Mouse (Mus musculus): Measurements from ENCODE around the gene Mapkapk3.
A peak's percentile ranks its signal among the peaks of the same experiment; 100 is the strongest.

Gene Mapkapk3

DNA sequence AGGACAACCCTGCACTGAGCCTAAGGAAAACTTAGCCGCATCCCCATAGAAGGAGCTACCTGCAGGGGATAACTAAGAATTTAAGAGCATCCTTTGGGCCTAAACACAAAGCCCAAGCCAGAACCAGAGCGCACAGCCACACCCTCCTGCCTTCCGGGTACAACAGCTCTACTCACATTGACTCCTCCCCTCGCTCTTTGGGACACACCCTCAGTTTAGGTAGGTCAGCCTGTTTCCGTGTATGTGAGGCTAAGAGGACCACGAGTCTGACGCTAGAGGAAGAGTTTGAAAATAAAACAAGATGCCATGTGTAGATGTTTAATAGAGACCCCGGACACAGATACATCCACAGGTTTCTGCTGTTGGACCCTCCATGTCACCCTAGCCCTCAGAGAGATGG, 966 bp downstream of the Mapkapk3 start:
- no peak for DNase-seq (ENCODE audit: low read depth, low spot score)

DNA sequence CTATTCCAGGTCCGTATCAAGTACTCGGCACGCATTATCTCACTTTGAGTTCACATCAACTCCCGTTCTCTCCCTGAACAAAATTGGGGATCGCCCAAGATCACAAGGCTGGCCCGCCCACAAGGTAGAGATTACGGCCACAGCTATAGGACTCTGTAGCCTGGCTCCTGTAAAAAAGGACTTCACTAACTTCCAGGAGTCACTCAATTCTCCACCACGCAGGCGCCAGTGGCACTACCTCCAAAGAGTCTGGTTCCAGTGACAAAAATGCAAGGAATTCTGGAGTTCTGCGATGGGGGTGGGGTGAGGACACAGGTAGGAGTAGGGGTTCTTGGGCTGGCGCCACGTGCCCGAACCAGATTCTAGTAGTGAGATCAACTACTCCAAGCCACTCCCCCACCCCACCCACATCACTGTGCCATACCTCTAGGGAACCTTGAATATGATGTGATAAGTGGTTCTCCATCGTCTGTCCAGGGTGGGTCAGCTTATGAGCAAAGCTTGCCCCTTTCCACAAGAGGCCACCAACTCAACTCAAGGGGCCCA, 1.5 kb downstream of the Mapkapk3 start:
- DNase-seq (ENCODE audit: low read depth, low spot score) = no peak

DNA sequence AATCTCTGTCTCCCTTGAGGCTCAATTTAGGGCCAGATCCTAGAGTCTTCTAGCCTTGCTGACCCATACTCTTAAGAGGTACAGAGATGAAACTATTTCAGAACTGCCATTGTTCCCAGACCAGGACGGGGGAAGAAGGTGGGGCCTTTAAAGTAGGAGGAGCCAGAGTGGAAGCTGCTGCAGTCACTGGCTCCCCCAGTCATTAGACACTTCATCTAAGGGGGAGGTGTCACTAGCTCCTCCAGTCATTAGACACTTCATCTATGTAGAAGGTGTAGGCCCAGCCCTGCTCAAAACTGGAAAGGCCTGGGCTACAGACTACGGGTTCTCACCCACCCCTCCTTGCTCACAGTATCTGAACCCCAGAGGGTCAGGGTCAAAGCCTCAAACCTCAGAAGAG, 2.4 kb downstream of the Mapkapk3 start:
- no peak for DNase-seq (ENCODE audit: low read depth, low spot score)

DNA sequence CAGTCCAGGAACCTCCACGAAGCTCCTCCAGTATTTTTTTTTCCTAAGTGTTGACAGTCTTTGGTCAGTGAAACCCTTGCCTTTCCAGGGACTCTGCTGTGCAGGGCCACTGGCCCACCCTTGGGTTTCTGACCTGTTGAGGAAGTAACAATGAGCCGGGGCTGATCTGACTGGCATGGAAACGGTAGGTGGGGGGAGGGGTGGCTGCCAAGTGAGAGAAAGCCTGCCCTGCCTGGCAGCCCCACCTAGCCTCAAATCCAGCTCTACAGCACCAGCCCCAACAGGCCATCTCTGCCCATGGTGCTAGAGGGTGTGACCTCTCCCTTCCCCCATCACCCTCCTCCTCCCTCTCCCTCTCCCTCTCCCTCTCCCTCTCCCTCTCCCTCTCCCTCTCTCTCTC, 4.7 kb downstream of the Mapkapk3 start:
- DNase-seq (ENCODE audit: low read depth, low spot score) = no peak

DNA sequence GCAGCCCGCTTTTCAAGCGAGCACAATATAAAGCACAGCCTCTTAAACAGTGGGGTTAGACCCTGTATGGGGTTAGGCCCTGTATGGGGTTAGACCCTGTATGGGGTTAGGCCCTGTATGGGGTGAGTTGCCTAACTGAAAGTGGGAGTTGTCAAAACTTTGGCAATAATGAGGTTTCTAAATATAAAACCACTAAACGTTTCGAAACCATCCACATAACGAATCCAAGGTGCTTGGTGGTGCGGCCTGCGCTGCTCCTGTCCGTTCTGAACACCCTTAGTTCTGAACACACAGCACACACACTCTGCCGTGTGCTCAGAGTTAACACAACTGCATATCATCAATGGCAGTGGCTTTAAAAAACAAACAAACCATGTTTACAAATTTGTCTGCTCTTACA, 6.7 kb downstream of the Mapkapk3 start:
- DNase-seq (ENCODE audit: low read depth, low spot score) = no peak

DNA sequence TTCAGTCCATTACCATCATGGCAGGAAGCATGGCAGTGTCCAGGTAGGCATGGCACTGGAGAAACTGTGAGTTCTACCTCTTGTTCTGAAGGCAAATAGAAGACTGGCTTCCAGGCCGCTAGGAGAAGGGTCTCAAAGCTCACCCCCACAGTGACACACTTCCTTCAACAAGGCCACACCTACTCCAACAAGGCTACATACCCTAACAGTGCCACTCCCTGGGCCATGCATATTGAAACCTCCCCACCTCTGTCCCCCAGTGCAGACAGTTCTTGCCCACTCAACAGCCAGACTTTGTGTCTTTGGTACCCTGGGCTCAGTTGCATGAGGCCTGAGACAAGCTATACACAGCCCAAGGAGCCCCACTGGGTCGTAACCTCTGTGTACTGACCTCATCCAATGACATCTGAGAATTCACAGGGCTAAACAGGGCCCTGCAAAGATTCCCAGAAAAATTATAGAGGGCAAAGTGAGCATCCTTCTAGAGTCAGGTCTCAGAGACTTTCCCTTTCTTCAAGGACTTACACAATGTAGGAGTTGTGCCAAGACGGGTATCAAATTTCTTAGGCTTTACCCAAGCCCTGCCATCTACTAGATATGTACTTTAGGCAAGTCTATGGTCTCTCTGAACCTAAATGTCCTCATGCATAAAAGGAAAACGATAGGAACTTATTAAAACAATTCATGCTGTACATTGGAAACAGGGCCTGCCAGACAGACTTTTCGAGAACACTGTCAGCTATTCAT, 8.3 kb downstream of the Mapkapk3 start:
- DNase-seq (ENCODE audit: low read depth, low spot score) = no peak

DNA sequence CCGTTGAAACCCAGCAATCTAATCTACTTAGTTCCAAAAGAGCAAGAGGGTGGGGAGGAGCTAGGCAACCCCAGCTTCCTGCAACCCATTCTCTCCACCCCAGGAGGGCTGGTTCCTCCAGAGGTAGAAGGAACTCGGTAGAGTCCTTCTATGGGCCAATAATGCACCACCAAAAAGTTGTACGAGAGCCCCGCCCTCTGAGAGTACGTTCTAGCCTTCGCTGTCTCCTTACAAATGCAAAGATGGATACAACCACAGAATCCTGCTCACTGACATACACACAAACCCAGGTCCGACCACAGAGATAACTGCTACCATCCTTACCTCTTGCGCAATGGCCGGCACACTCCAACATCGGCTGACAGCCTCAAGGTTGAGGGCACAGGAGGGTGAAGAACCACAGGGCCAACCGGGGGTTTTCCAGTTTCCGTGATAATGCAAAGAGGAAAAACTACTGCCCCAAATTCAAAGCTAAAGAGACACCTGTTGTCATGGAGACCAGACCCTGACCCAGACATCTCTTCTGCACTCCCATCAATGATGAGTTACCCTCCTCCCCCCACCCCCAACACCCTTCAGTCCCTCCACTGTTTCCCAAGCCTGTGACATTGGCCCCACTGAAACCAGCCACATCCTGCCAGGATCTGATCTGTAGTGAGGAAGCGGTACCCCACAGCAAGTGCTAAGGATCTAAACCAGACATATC, 9.2 kb downstream of the Mapkapk3 start:
- no peak for DNase-seq (ENCODE audit: low read depth, low spot score)

DNA sequence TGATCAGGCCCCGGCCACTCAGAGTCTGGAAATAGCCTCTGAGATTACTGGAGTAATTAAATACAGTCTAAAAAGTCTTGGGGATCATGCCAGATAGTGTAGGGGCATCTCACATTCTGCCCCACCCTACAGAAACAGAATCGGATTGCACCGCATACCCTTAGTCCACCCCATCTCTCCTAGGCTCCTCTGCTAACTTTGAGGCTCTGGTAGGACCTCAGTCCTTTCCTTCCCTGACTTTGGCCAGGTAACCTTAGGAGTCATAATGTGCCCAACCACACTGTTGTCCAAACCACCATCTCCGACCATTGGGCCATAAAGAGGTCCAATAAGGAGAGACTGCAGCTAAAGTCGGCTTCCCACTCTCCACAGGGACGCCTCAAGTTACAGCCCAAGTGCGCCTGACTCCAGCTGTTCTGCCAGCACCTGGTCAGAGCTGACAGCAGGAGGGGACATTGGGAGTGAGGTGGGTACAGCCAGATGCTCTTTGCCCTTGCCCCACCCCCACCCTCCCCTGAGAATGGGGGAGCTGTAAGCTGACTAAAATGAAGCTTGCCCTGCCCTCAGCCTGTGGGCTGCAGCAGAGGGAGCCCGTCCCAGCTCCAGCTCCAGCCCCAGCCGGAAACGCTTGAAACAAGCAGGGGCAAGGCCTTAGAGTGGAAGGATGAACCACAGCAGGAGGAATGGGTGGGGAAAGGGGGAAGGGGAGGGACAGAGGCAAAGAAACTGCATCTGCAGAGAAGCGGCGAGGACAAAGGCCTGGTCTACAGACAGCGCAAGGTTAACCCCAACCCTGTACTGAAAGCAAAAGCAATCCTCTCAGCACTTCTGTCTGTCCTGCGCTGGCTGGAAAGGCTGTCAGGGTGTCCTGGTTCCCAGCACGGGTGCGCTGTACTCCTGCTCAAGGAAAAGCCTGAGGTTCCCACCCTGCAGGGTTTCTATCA, 10.0 kb downstream of the Mapkapk3 start:
- peak; percentile 35 for DNase-seq (ENCODE audit: low read depth, low spot score)

DNA sequence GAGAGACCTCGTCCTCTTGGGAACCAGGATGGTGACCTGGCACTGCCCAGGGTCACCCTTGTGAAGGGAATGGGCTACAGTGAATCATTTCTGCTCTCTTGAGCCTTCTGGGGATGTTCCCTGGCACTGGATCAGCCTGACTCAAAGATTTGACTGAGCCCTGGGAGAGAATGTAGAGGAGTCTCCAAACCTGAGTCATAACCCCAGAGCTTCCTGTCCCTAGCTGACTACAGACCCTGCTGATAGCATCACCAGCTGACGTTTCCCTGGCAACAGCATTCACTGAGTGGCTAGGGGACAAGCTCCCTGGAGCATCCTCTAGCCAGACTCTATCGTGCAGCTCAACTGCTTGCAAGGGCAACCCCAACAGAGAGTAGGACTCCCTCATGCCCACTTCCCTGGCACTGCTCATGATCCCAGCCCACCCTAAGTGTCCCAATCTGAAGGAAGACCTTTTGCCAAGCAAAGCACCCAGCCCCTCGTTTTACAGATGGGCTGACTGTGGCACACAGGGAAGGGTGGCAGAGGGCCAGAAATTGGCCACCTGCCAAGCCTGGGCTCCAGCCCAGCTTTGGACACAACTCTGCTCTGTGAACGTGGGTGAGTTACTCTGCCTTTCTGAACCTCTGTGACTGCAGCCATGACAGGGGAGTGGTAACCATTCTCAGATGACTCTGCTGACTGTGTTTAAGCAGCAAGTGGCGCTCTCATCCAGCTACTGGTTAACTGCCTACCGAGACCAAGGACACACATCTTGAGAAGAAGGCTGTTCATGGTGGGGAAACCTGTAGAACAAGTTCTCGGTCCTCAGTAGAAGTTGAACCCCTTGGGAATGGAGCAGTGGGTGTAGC, 10.9 kb downstream of the Mapkapk3 start:
- DNase-seq (ENCODE audit: low read depth, low spot score) = no peak

DNA sequence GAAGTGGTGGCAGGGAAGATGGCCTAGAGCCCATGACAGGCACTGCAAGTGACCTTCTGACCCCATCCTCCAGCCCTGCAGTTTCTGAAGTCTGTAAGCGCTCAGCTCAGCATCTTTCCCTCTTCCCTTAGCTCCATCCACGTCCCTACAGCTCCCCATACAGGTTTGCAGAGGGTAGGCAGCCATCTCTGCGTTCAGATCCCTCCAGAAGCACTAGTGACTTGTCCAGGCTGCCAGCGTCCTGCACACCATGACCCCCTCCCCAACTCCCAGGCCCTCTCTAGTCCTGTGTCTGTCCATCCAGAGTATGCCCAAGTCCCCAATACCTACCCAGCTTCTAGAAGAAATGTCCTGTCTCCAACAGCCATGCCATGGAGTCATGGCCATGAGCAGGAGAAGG, 11.6 kb downstream of the Mapkapk3 start:
- no peak for DNase-seq (ENCODE audit: low read depth, low spot score)

DNA sequence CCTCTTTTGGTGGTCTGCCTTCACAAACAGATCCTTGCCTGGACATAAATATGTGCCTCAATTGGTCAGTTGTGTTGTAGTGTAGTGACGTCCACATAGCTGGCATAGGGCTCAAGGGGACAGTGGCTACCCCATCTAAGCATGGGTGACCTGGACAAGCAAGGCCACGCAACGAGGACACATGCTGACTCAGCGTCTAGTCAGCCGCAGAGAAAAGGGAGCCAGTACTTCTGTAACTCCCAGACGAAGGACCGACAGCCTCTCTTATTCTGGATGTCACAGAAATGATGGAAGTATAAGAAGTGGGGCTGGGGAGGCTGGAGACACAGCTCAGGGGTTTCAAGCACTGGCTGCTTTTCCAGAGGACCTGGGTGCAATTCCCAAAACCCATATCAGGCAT, 12.1 kb downstream of the Mapkapk3 start:
- no peak for DNase-seq (ENCODE audit: low read depth, low spot score)

DNA sequence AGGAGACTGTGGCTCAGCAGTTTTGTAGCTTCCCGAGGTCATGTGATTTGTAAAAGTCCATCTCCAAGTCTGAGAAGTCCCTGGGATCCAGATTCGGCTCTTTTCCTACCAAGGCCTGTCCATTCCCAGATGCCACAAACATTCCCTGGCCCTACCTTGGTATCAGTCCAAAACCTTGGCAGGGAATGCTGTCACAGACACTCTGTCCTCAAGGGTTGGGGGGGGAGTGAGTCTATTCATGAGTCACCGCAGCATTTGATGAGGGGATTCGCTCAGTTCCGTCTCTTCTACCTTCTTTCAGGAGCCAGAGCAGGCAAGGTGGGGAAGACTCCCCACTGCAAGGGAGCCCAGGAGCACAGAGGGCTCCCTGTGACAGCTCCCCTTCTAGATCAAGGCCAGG, 14.0 kb downstream of the Mapkapk3 start:
- no peak for DNase-seq (ENCODE audit: low read depth, low spot score)

DNA sequence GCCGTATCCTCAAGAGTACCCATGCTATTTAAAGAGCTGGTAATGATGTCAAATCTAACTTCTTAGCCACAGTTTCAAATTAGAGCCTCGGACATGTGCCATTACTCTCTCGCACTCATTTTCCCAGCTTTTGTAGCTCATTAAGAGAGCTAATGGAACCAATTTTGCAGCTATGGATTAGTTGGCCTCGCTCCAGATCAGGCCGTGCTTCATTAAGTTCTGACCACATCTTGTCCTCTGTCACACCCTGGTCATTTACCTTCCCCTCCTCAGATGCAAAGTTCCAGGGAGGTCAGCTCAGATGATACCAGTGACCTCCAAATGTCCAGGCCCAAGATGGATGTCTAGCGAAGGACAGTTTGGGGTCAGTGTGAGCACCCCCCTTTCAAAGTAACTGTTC, 14.9 kb downstream of the Mapkapk3 start:
- DNase-seq (ENCODE audit: low read depth, low spot score) = no peak

DNA sequence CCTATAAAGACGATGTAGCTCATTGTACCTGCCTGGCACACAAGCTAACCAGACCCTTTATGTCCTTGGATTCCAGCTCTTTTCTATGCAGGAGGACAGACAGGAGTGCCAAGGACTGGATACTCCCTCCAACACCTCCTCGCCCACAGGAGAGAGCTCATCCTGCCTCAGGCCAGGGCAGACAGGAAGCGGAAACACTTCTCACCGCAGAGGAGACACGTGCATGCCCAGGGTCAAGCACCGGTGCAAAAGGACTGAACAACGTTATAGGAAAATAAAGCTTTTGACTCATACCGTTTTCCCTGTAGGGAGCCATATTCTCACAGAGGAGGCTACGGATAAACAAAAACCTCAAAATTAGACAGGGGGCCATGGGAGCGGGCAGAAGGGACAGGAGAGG, 16.5 kb downstream of the Mapkapk3 start:
- DNase-seq (ENCODE audit: low read depth, low spot score) = no peak

DNA sequence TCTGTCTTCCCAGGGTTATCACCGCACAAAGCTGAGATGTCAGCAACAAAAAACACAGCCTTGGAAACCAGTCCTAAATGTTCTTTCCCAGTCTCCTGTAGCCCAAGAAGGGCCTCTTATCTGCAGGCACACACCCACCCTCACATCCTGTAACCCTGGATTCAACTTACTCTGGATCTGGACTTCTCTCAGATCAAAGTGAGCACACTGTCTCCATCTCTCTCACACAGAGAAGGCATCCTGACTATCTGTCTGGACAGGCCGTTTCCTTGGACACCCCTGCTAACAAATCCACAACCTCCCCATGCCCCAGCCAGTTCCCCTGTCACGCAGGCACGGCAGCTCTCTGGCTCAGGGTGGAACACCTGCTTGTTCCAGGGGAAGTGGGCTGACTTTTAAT, 17.4 kb downstream of the Mapkapk3 start:
- no peak for DNase-seq (ENCODE audit: low read depth, low spot score)

DNA sequence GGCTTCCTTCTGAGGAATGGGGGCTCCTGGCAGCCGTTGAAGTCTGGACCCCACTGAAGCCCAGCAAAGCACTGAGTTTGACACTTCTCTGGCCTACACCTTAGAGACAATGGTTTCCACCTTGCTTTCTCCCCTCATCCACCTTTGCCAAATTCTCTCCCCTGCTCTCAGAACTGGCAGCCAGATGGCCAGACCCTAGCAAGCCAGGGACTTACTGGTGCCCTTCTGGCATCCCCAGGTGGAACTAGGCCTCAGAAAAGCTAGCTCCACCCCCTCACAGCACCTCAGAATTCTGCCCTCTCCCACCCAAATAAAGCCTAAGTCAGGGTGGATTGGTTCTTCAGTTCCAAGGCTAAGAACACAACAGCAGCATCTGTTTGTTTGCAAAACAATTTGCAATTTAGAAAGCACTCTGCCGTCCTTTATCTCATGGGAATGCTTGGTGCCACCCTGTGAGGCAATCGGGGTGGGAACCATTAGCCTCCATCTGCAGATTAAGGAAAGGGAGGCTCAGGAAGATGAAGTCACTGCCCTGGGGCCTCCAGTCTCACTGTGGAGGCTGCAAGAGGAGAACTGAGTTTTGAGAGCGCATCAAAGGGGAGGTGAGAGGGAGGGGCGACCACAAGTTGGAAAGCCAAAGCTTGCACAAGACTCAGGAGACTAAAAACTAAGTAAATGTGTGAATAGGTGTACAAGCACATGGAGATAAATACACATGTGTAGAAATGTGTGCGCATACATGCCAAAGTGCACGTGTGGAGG, 18.3 kb downstream of the Mapkapk3 start:
- no peak for DNase-seq (ENCODE audit: low read depth, low spot score)

DNA sequence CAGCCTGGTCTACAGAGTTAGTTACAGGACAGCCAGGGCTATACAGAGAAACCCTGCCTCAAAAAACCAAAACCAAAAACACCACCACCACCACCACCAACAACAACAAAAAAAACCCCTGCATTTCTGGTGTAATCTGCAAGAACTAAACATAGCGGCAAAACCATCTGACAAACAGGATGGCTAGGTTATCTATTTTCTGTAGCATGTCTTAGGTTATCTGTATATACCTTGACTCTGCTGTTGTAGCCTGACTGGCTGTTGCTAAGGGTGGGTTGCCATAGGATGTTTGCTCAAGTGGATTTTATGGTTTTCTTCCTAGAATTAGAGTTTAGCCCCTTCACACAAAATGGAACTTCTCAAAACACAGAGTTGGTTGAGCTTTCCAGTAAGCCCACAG, 19.9 kb downstream of the Mapkapk3 start:
- no peak for DNase-seq (ENCODE audit: low read depth, low spot score)

DNA sequence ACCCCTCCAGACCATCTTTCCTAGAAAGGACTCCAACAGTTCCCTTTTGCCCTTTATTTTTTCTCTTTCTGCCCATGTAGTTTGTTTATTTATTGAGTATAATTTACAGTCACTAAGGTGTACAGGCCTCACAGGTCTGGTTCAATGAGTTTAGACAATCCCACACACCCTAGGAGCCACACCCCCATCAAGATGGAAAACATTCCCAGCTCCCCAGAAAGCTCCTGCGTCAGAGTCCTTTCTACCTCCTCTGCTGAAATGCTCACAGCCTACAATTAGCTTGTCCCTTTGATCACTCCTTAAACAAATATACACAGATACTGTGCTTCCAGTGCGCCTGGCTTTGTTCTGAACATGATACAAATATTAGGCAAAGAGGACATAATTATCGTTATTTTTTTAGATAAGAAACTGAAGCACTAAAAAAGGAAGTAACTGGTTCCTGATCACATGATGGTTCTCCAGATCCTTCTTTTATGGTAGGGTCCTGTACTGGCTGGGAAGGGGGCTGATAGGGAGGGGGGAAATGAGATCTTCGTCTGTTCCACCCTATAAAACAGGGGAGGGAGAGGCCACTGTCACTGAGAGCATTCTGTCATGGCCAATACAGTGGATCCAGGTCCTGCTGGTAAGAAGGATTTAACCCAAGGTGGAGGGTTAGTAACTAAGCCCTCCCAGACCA, 21.8 kb downstream of the Mapkapk3 start:
- no peak for DNase-seq (ENCODE audit: low read depth, low spot score)

DNA sequence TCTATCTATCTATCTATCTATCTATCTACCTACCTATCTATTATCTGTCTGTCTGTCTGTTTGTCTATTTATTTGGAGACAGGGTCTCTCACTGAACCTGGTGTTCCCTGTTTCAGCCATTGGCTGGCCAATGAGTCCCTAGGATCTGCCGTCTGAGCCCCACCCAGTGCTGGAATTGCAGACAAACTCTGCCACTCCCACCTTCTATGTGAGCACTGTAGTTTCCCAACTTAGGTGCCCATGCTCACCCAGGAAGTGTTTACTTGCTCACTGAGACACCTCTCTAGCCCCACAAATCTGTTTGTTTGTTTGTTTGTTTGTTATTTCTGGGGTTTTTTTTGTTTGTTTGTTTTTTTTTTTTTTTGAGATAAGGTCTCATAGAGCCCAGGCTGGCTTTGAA, 22.6 kb downstream of the Mapkapk3 start:
- no peak for DNase-seq (ENCODE audit: low read depth, low spot score)

DNA sequence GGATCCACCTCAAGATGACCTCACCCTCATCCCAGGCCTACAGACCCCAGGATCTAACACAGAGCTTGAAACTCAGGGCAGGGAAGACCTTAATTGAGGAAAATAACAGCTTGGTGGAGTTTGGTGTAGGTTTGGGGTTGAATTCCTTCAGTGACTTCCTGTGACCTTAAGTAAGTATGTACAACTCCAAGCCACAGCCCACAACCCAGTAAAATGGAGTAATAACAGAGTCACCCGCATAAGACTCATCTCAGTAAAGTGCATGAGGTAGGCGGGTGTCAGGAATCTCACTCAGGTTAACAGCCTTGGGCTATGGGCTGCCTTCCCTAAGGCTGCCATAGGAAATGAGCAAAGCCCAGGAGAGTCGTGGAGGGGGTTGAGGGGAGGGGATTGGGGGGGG, 24.9 kb downstream of the Mapkapk3 start:
- DNase-seq (ENCODE audit: low read depth, low spot score) = no peak
